Mouse (Mus musculus): ENCODE results near the gene Ptprm.

GRCm38 (mm10) chr17:67346921-67347320 lies 7.3 kb downstream of the Ptprm start:
- TF ChIP-seq POLR2A (IDR thresholded peaks at IDR 0.05; ENCODE audit: borderline replicate concordance, insufficient read depth, low read length) (no peak), CTCF (IDR thresholded peaks at IDR 0.05; ENCODE audit: borderline replicate concordance, insufficient read depth, low read depth, low read length) (no peak)

All from cerebellum, adult 2 months (tissue).